Mouse (Mus musculus) MEL (cell line): ENCODE results near the gene Disp1. TPM values are rescaled to one million over a fixed set of nuclear protein-coding genes. Genes with fewer than 3 reads are reported as not detected.

Experiments
- DNase-seq: peaks from one replicate; pipeline ENCODE4 v3.0.0; 2011; ENCODE audit warnings: low read depth, low spot score
- H3K27ac ChIP-seq: 2 replicates; pipeline ENCODE4 v1.5.1; 2012; ENCODE audit warnings: low read depth, mild to moderate bottlenecking, control low read depth, low read length, moderate library complexity; ENCODE audit not compliant: control insufficient read depth
- H3K27me3 ChIP-seq, 2 experiments: fragments of 150-350 bp in 1 of 2; sonication (generic) in 1 of 2; 2 replicates each; pipeline ENCODE4 v1.6.1; 2012; ENCODE audit warnings: low read length in 2 of 2, mild to moderate bottlenecking in 2 of 2, improper control_type of control experiment in 1 of 2, moderate library complexity in 1 of 2; ENCODE audit not compliant: insufficient read depth in 2 of 2, control insufficient read depth in 1 of 2
- H3K36me3 ChIP-seq, 2 experiments: 2 replicates each; pipeline ENCODE4 v1.6.1; 2012 to 2014; ENCODE audit warnings: low read length in 2 of 2, improper control_type of control experiment in 1 of 2, inconsistent platforms in 1 of 2, mild to moderate bottlenecking in 1 of 2; ENCODE audit not compliant: insufficient read depth in 2 of 2, control insufficient read depth in 1 of 2
- H3K4me1 ChIP-seq, 2 experiments: fragments of 150-350 bp in 1 of 2; sonication (generic) in 1 of 2; 2 replicates each; pipeline ENCODE4 v1.6.1; 2012; ENCODE audit warnings: low read length in 2 of 2, improper control_type of control experiment in 1 of 2, mild to moderate bottlenecking in 1 of 2; ENCODE audit not compliant: insufficient read depth in 2 of 2, control insufficient read depth in 1 of 2
- H3K4me3 ChIP-seq, 2 experiments: fragments of 150-350 bp in 1 of 2; sonication (generic) in 1 of 2; 2 replicates each; pipeline ENCODE4 v1.5.1; 2012; ENCODE audit warnings: low read depth in 2 of 2, low read length in 2 of 2, mild to moderate bottlenecking in 2 of 2, moderate library complexity in 2 of 2, control low read depth in 1 of 2, improper control_type of control experiment in 1 of 2; ENCODE audit not compliant: control insufficient read depth in 1 of 2, insufficient read depth in 1 of 2
- H3K79me2 ChIP-seq: 2 replicates; pipeline ENCODE4 v1.6.1; 2012; ENCODE audit warnings: mild to moderate bottlenecking, low read length, moderate library complexity; ENCODE audit not compliant: control insufficient read depth, poor library complexity, insufficient read depth
- H3K9ac ChIP-seq: 2 replicates; pipeline ENCODE4 v1.6.1; 2012; ENCODE audit warnings: low read depth, mild to moderate bottlenecking, control low read depth, low read length, moderate library complexity; ENCODE audit not compliant: control insufficient read depth, poor library complexity, severe bottlenecking
- H3K9me3 ChIP-seq: fragments of 150-350 bp; sonication (generic); replicated peaks from 2 replicates; pipeline ENCODE4 v1.6.1; 2012; ENCODE audit warnings: mild to moderate bottlenecking, low read length, improper control_type of control experiment, moderate library complexity; ENCODE audit not compliant: insufficient read depth
- BHLHE40 ChIP-seq: IDR thresholded peaks from 2 replicates; pipeline ENCODE4 v1.6.1; 2012; ENCODE audit warnings: low read depth, mild to moderate bottlenecking, inconsistent platforms, low read length, improper control_type of control experiment, borderline replicate concordance
- CHD1 ChIP-seq: IDR thresholded peaks from 2 replicates; pipeline ENCODE4 v1.6.1; 2012; ENCODE audit warnings: low read depth, mild to moderate bottlenecking, inconsistent platforms, low read length, improper control_type of control experiment
- CHD2 ChIP-seq: IDR thresholded peaks from 2 replicates; pipeline ENCODE4 v1.6.1; 2011; ENCODE audit warnings: low read length, improper control_type of control experiment
- CTCF ChIP-seq, 3 experiments: IDR thresholded peaks in 2 of 3; conservative IDR thresholded peaks in 1 of 3; 2 replicates each; pipeline ENCODE4 v1.5.1; 2011 to 2012; ENCODE audit warnings: low read length in 3 of 3, low read depth in 2 of 3, mild to moderate bottlenecking in 2 of 3, improper control_type of control experiment in 1 of 3, inconsistent platforms in 1 of 3, mixed read lengths in 1 of 3, moderate library complexity in 1 of 3; ENCODE audit not compliant: control insufficient read depth in 1 of 3, insufficient read depth in 1 of 3, poor library complexity in 1 of 3, severe bottlenecking in 1 of 3
- E2F4 ChIP-seq: IDR thresholded peaks from 2 replicates; pipeline ENCODE4 v1.6.1; 2011; ENCODE audit warnings: low read depth, low read length, improper control_type of control experiment, borderline replicate concordance
- ELF1 ChIP-seq: IDR thresholded peaks from 2 replicates; pipeline ENCODE4 v1.6.1; 2014; ENCODE audit warnings: low read depth, mild to moderate bottlenecking, inconsistent platforms, low read length, improper control_type of control experiment, moderate library complexity
- EP300 ChIP-seq, 2 experiments: IDR thresholded peaks; 2 replicates each; pipeline ENCODE4 v1.6.1; 2011; ENCODE audit warnings: improper control_type of control experiment in 2 of 2, low read length in 2 of 2, low read depth in 1 of 2, mild to moderate bottlenecking in 1 of 2
- ETS1 ChIP-seq: IDR thresholded peaks from 2 replicates; pipeline ENCODE4 v1.6.1; 2012; ENCODE audit warnings: low read depth, mild to moderate bottlenecking, inconsistent platforms, low read length, improper control_type of control experiment, moderate library complexity
- GABPA ChIP-seq: IDR thresholded peaks from 2 replicates; pipeline ENCODE4 v1.6.1; 2012; ENCODE audit warnings: low read depth, mild to moderate bottlenecking, inconsistent platforms, low read length, improper control_type of control experiment, moderate library complexity
- HCFC1 ChIP-seq: IDR thresholded peaks from 2 replicates; pipeline ENCODE4 v1.6.1; 2012; ENCODE audit warnings: low read depth, mild to moderate bottlenecking, inconsistent platforms, low read length, improper control_type of control experiment, moderate library complexity
- JUND ChIP-seq: IDR thresholded peaks from 2 replicates; pipeline ENCODE4 v1.6.1; 2011; ENCODE audit warnings: low read depth, mild to moderate bottlenecking, improper control_type of control experiment, low read length
- MAFK ChIP-seq: IDR thresholded peaks from 2 replicates; pipeline ENCODE4 v1.6.1; 2011; ENCODE audit warnings: low read depth, mild to moderate bottlenecking, low read length, improper control_type of control experiment, borderline replicate concordance
- MAX ChIP-seq: IDR thresholded peaks from 2 replicates; pipeline ENCODE4 v1.6.1; 2011; ENCODE audit warnings: low read length, improper control_type of control experiment
- MEF2A ChIP-seq: IDR thresholded peaks from 2 replicates; pipeline ENCODE4 v1.6.1; 2014; ENCODE audit warnings: low read depth, mild to moderate bottlenecking, inconsistent platforms, low read length, improper control_type of control experiment; ENCODE audit not compliant: poor library complexity, insufficient replicate concordance, severe bottlenecking; ENCODE audit errors: extremely low read depth
- MXI1 ChIP-seq: IDR thresholded peaks from 2 replicates; pipeline ENCODE4 v1.6.1; 2011; ENCODE audit warnings: mild to moderate bottlenecking, low read depth, low read length, improper control_type of control experiment
- MYB ChIP-seq: IDR thresholded peaks from 2 replicates; pipeline ENCODE4 v1.6.1; 2011; ENCODE audit warnings: mild to moderate bottlenecking, low read depth, low read length, improper control_type of control experiment
- MYC ChIP-seq: IDR thresholded peaks from 2 replicates; pipeline ENCODE4 v1.6.1; 2011; ENCODE audit warnings: low read depth, mild to moderate bottlenecking, low read length, improper control_type of control experiment, moderate library complexity
- NELFE ChIP-seq: IDR thresholded peaks from 2 replicates; pipeline ENCODE4 v1.6.1; 2011; ENCODE audit warnings: low read depth, low read length, improper control_type of control experiment
- NRF1 ChIP-seq: IDR thresholded peaks from 2 replicates; pipeline ENCODE4 v1.6.1; 2014; ENCODE audit warnings: low read depth, mild to moderate bottlenecking, inconsistent platforms, low read length, improper control_type of control experiment, moderate library complexity; ENCODE audit not compliant: poor library complexity, insufficient read depth, severe bottlenecking
- POLR2A ChIP-seq, 2 experiments: IDR thresholded peaks; 2 replicates each; pipeline ENCODE4 v1.6.1; 2011 to 2012; ENCODE audit warnings: low read length in 2 of 2, mild to moderate bottlenecking in 2 of 2, control low read depth in 1 of 2, improper control_type of control experiment in 1 of 2, low read depth in 1 of 2, moderate library complexity in 1 of 2; ENCODE audit not compliant: control insufficient read depth in 1 of 2, insufficient read depth in 1 of 2, poor library complexity in 1 of 2
- POLR2AphosphoS2 ChIP-seq: IDR thresholded peaks from 2 replicates; pipeline ENCODE4 v1.6.1; 2011; ENCODE audit warnings: low read length, improper control_type of control experiment
- POLR2AphosphoS5 ChIP-seq: IDR thresholded peaks from 2 replicates; pipeline ENCODE4 v1.6.1; 2012; ENCODE audit warnings: low read depth, borderline replicate concordance, mild to moderate bottlenecking, inconsistent platforms, low read length, moderate library complexity, mixed read lengths
- RAD21 ChIP-seq: IDR thresholded peaks from 2 replicates; pipeline ENCODE4 v1.6.1; 2011; ENCODE audit warnings: mild to moderate bottlenecking, low read depth, low read length, improper control_type of control experiment
- SIN3A ChIP-seq: IDR thresholded peaks from 2 replicates; pipeline ENCODE4 v1.6.1; 2012; ENCODE audit warnings: low read length, improper control_type of control experiment, inconsistent platforms
- SMC3 ChIP-seq: IDR thresholded peaks from 2 replicates; pipeline ENCODE4 v1.6.1; 2011; ENCODE audit warnings: low read depth, low read length, improper control_type of control experiment
- TAL1 ChIP-seq: IDR thresholded peaks from 2 replicates; pipeline ENCODE4 v1.6.1; 2012; ENCODE audit warnings: mild to moderate bottlenecking, inconsistent platforms, low read length, moderate library complexity, mixed read lengths
- TBP ChIP-seq: IDR thresholded peaks from 2 replicates; pipeline ENCODE4 v1.8.0; 2011; ENCODE audit warnings: low read depth, low read length, improper control_type of control experiment
- TCF12 ChIP-seq: IDR thresholded peaks from 2 replicates; pipeline ENCODE4 v1.6.1; 2014; ENCODE audit warnings: low read depth, mild to moderate bottlenecking, inconsistent platforms, low read length, improper control_type of control experiment, moderate library complexity
- UBTF ChIP-seq: IDR thresholded peaks from 2 replicates; pipeline ENCODE4 v1.6.1; 2012; ENCODE audit warnings: low read depth, mild to moderate bottlenecking, inconsistent platforms, low read length, improper control_type of control experiment, moderate library complexity, borderline replicate concordance; ENCODE audit not compliant: insufficient read depth
- USF1 ChIP-seq: IDR thresholded peaks from 2 replicates; pipeline ENCODE4 v1.6.1; 2014; ENCODE audit warnings: low read depth, mild to moderate bottlenecking, inconsistent platforms, low read length, improper control_type of control experiment, moderate library complexity
- USF2 ChIP-seq, 2 experiments: IDR thresholded peaks; 2 replicates each; pipeline ENCODE4 v1.6.1; 2011 to 2012; ENCODE audit warnings: improper control_type of control experiment in 2 of 2, low read length in 2 of 2, borderline replicate concordance in 1 of 2, inconsistent platforms in 1 of 2, low read depth in 1 of 2, mild to moderate bottlenecking in 1 of 2; ENCODE audit not compliant: insufficient read depth in 1 of 2
- ZC3H11A ChIP-seq: IDR thresholded peaks from 2 replicates; pipeline ENCODE4 v1.6.1; 2012; ENCODE audit warnings: low read depth, mild to moderate bottlenecking, inconsistent platforms, low read length, improper control_type of control experiment
- ZKSCAN1 ChIP-seq: IDR thresholded peaks from 2 replicates; pipeline ENCODE4 v1.6.1; 2012; ENCODE audit warnings: low read depth, mild to moderate bottlenecking, inconsistent platforms, low read length, improper control_type of control experiment, moderate library complexity
- ZMIZ1 ChIP-seq: IDR thresholded peaks from 2 replicates; pipeline ENCODE4 v1.6.1; 2012; ENCODE audit warnings: low read depth, mild to moderate bottlenecking, inconsistent platforms, low read length, improper control_type of control experiment, moderate library complexity
- ZNF384 ChIP-seq: IDR thresholded peaks from 2 replicates; pipeline ENCODE4 v1.6.1; 2012; ENCODE audit warnings: low read depth, mild to moderate bottlenecking, inconsistent platforms, low read length, improper control_type of control experiment
- polyA plus RNA-seq, 2 experiments: library from polyadenylated mRNA; stranded (reverse) in 1 of 2; unstranded in 1 of 2; fragments of >175 nt in 1 of 2; fragments of >200 nt in 1 of 2; gene quantifications; 2 replicates each; pipeline versions ENCODE4 v1.2.1 to v1.2.4; 2012; ENCODE audit warnings: low replicate concordance in 2 of 2, low read depth in 1 of 2; ENCODE audit not compliant: insufficient read length in 2 of 2, insufficient read depth in 1 of 2, missing spikeins in 1 of 2
- total RNA-seq: library from RNA; depleted of rRNA; stranded (reverse); fragments of 300-350 nt; gene quantifications from 2 replicates; pipeline ENCODE4 v1.2.3, GENCODE M21; 2012

Gene Disp1
- total and polyA plus RNA-seq, 3 experiments = 6.3 to 9.9 TPM; not detected in 1

GRCm38 (mm10) chr1:183213850-183214249 is 7.5 kb downstream of the Disp1 start (continued):
- no peak for TF ChIP-seq TAL1

- peak; percentile 45 for DNase-seq
- no peak overlapping the region for H3K4me3 ChIP-seq
- H3K9me3 ChIP-seq = no peaks in the 10 kb centered on the region
- peak overlapping the region; percentile 1; the same call in 1 of the 2 replicates for H3K27ac ChIP-seq
- no peak overlapping the region for H3K9ac ChIP-seq
- H3K79me2 ChIP-seq = no peaks in the 10 kb centered on the region
- peaks cover 0 to 20% of the 10 kb centered on the region in 2 experiments; a peak in 3 of 4 replicates for H3K36me3 ChIP-seq
- no peaks in the 10 kb centered on the region for H3K27me3 ChIP-seq
- H3K4me1 ChIP-seq = peaks cover 12 to 16% of the 10 kb centered on the region in 2 experiments
- TF ChIP-seq CTCF (IDR thresholded peaks at IDR 0.05 in 2 of 3, conservative IDR thresholded peaks at IDR 0.05 in 1 of 3; ENCODE audit: control insufficient read depth in 1 of 3, insufficient read depth in 1 of 3, low read depth in 2 of 3, low read length in 3 of 3, poor library complexity in 1 of 3, severe bottlenecking in 1 of 3) (no peak), E2F4 (no peak), POLR2AphosphoS5 (no peak), MXI1 (no peak), MEF2A (no peak), EP300 (IDR thresholded peaks at IDR 0.05; ENCODE audit: low read depth in 1 of 2, low read length in 2 of 2) (peak; percentile 26 to 32; a peak in 1 of 4 replicates), BHLHE40 (no peak), SIN3A (0 out of 2 replicates have a peak, but pooled peaks have one; percentile 14), HCFC1 (no peak), SMC3 (no peak), CHD1 (no peak), ELF1 (no peak), CHD2 (no peak), TBP (no peak), NELFE (no peak), ZNF384 (no peak), USF1 (no peak), POLR2AphosphoS2 (no peak), MAX (no peak; the same call in 1 of the 2 replicates), MAFK (0 out of 2 replicates have a peak, but pooled peaks have one; percentile 40), ZMIZ1 (no peak), JUND (no peak), POLR2A (IDR thresholded peaks at IDR 0.05; ENCODE audit: control insufficient read depth in 1 of 2, insufficient read depth in 1 of 2, low read depth in 1 of 2, low read length in 2 of 2, poor library complexity in 1 of 2) (no peak), NRF1 (no peak), ZKSCAN1 (no peak), GABPA (peak; percentile 69; the same call in 1 of the 2 replicates), MYC (no peak), ZC3H11A (no peak), TAL1 (no peak), TCF12 (no peak), ETS1 (peak; percentile 53; the same call in 1 of the 2 replicates), RAD21 (no peak), USF2 (IDR thresholded peaks at IDR 0.05; ENCODE audit: borderline replicate concordance in 1 of 2, insufficient read depth in 1 of 2, low read depth in 1 of 2, low read length in 2 of 2) (no peak), MYB (no peak), UBTF (no peak)
These were observed 8.5 kb downstream of the Disp1 start for GRCm38 (mm10) chr1:183212757-183213211.
